Mouse (Mus musculus): ENCODE results near the gene Polr2a. TPM values are rescaled to one million over a fixed set of nuclear protein-coding genes. Genes with fewer than 3 reads are reported as not detected.
A peak's percentile ranks its signal among the peaks of the same experiment; 100 is the strongest.

The Polr2a gene
- total and polyA plus RNA-seq, 2 experiments from 2014 or later = 10.2 to 16.9 TPM

GRCm38 (mm10) chr11:69698574-69698973 is 59.9 kb downstream of the Polr2a start:
- TF ChIP-seq CTCF (IDR thresholded peaks at IDR 0.05) = peak; percentile 37
- no peaks in the 10 kb centered on the region for H3K36me3 ChIP-seq (ENCODE audit: insufficient read depth, low read length)
- H3K27me3 ChIP-seq (ENCODE audit: insufficient read depth, low read length) = no peaks in the 10 kb centered on the region
- DNase-seq (ENCODE audit: low spot score) (no peak), ATAC-seq (ENCODE audit: low FRiP score) (no peak)
- 74% methylated on average over 5 of the region's 5 CpGs for WGBS
- no peak overlapping the region for H3K9ac ChIP-seq (replicated peaks; ENCODE audit: low read length, poor library complexity, severe bottlenecking)
- no peaks in the 10 kb centered on the region for H3K9me3 ChIP-seq (ENCODE audit: low read length)
- H3K27ac ChIP-seq (ENCODE audit: low read depth, low read length) = no peak overlapping the region
- peaks cover 5% of the 10 kb centered on the region; the same call in 1 of the 2 replicates for H3K4me1 ChIP-seq (ENCODE audit: insufficient read depth, low read length)
- no peak overlapping the region for H3K4me2 ChIP-seq (ENCODE audit: low read depth, low read length, poor library complexity, severe bottlenecking)
- H3K4me3 ChIP-seq (ENCODE audit: low read depth, low read length) = no peak overlapping the region

- DNase-seq (ENCODE audit: low spot score) (no peak), ATAC-seq (ENCODE audit: low FRiP score) (no peak)
- Histone ChIP-seq H3K4me2 (ENCODE audit: low read depth, low read length, poor library complexity, severe bottlenecking) (no peak overlapping the region), H3K9ac (replicated peaks; ENCODE audit: low read length, poor library complexity, severe bottlenecking) (no peak overlapping the region), H3K4me3 (ENCODE audit: low read depth, low read length) (no peak overlapping the region), H3K9me3 (ENCODE audit: low read length) (no peaks in the 10 kb centered on the region), H3K27ac (ENCODE audit: low read depth, low read length) (no peak overlapping the region), H3K4me1 (ENCODE audit: insufficient read depth, low read length) (peaks cover 5% of the 10 kb centered on the region; the same call in 1 of the 2 replicates), H3K27me3 (ENCODE audit: insufficient read depth, low read length) (no peaks in the 10 kb centered on the region), H3K36me3 (ENCODE audit: insufficient read depth, low read length) (no peaks in the 10 kb centered on the region)
- TF ChIP-seq CTCF (IDR thresholded peaks at IDR 0.05) = no peak
- 89% methylated on average over 3 of the region's 3 CpGs for WGBS
These were observed 61.0 kb downstream of the Polr2a start for GRCm38 (mm10) chr11:69697396-69697795.

GRCm38 (mm10) chr11:69695361-69696181 is 62.9 kb downstream of the Polr2a start, which contains the start of the genes Tnfsf12 and Tnfsfm13:
TSS of gene Tnfsf12 (minus strand) at chr11:69695849.
TSS of gene Tnfsfm13 (minus strand) at chr11:69696098.
- H3K36me3 ChIP-seq (ENCODE audit: insufficient read depth, low read length) = no peaks in the 10 kb centered on the region
- peak within 1 kb of the TSS; percentile 73 for H3K9ac ChIP-seq (replicated peaks; ENCODE audit: low read length, poor library complexity, severe bottlenecking)
- H3K27me3 ChIP-seq (ENCODE audit: insufficient read depth, low read length) = no peaks in the 10 kb centered on the region
- H3K4me2 ChIP-seq (ENCODE audit: low read depth, low read length, poor library complexity, severe bottlenecking) = peak within 1 kb of the TSS; percentile 97
- H3K9me3 ChIP-seq (ENCODE audit: low read length) = no peaks in the 10 kb centered on the region
- H3K27ac ChIP-seq (ENCODE audit: low read depth, low read length) = 0 out of 2 replicates have a peak within 1 kb of the TSS, but pooled peaks have one; percentile 3
- peak; percentile 27; the same call in 1 of the 2 replicates for TF ChIP-seq CTCF (IDR thresholded peaks at IDR 0.05)
- peaks cover 5% of the 10 kb centered on the region; the same call in 1 of the 2 replicates for H3K4me1 ChIP-seq (ENCODE audit: insufficient read depth, low read length)
- peak within 1 kb of the TSS; percentile 45 for H3K4me3 ChIP-seq (ENCODE audit: low read depth, low read length)
- ATAC-seq (ENCODE audit: low FRiP score) (peak; percentile 56; the same call in 1 of the 2 replicates), DNase-seq (ENCODE audit: low spot score) (peak; percentile 20)
- WGBS = 2% methylated on average over 35 of the region's 41 CpGs

- H3K9ac ChIP-seq (replicated peaks; ENCODE audit: low read length, poor library complexity, severe bottlenecking) = peak overlapping the region; percentile 73
- no peaks in the 10 kb centered on the region for H3K9me3 ChIP-seq (ENCODE audit: low read length)
- 24% methylated on average over 6 of the region's 6 CpGs for WGBS
- no peaks in the 10 kb centered on the region for H3K36me3 ChIP-seq (ENCODE audit: insufficient read depth, low read length)
- DNase-seq (ENCODE audit: low spot score) = no peak
- H3K4me2 ChIP-seq (ENCODE audit: low read depth, low read length, poor library complexity, severe bottlenecking) = peak overlapping the region; percentile 97
- ATAC-seq (ENCODE audit: low FRiP score) = no peak
- no peaks in the 10 kb centered on the region for H3K27me3 ChIP-seq (ENCODE audit: insufficient read depth, low read length)
- no peak for TF ChIP-seq CTCF (IDR thresholded peaks at IDR 0.05)
- no peak overlapping the region for H3K27ac ChIP-seq (ENCODE audit: low read depth, low read length)
- peak overlapping the region; percentile 45; the same call in 1 of the 2 replicates for H3K4me3 ChIP-seq (ENCODE audit: low read depth, low read length)
- H3K4me1 ChIP-seq (ENCODE audit: insufficient read depth, low read length) = peaks cover 5% of the 10 kb centered on the region; the same call in 1 of the 2 replicates
These were observed 63.4 kb downstream of the Polr2a start for GRCm38 (mm10) chr11:69695046-69695360.

- peaks cover 5% of the 10 kb centered on the region; the same call in 1 of the 2 replicates for H3K4me1 ChIP-seq (ENCODE audit: insufficient read depth, low read length)
- DNase-seq (ENCODE audit: low spot score) = no peak
- no peaks in the 10 kb centered on the region for H3K27me3 ChIP-seq (ENCODE audit: insufficient read depth, low read length)
- TF ChIP-seq CTCF (IDR thresholded peaks at IDR 0.05) = no peak
- WGBS = 50% methylated on average over 11 of the region's 11 CpGs
- no peak overlapping the region for H3K9ac ChIP-seq (replicated peaks; ENCODE audit: low read length, poor library complexity, severe bottlenecking)
- H3K4me3 ChIP-seq (ENCODE audit: low read depth, low read length) = no peak overlapping the region
- no peak overlapping the region for H3K27ac ChIP-seq (ENCODE audit: low read depth, low read length)
- H3K36me3 ChIP-seq (ENCODE audit: insufficient read depth, low read length) = no peaks in the 10 kb centered on the region
- no peak overlapping the region for H3K4me2 ChIP-seq (ENCODE audit: low read depth, low read length, poor library complexity, severe bottlenecking)
- H3K9me3 ChIP-seq (ENCODE audit: low read length) = no peaks in the 10 kb centered on the region
- ATAC-seq (ENCODE audit: low FRiP score) = no peak
These were observed 64.9 kb downstream of the Polr2a start for GRCm38 (mm10) chr11:69693421-69693965.

- H3K27ac ChIP-seq (ENCODE audit: low read depth, low read length) = no peak overlapping the region
- no peak overlapping the region for H3K4me3 ChIP-seq (ENCODE audit: low read depth, low read length)
- TF ChIP-seq CTCF (IDR thresholded peaks at IDR 0.05) = no peak
- DNase-seq (ENCODE audit: low spot score) = no peak
- no peak for ATAC-seq (ENCODE audit: low FRiP score)
- no peak overlapping the region for H3K9ac ChIP-seq (replicated peaks; ENCODE audit: low read length, poor library complexity, severe bottlenecking)
- H3K4me2 ChIP-seq (ENCODE audit: low read depth, low read length, poor library complexity, severe bottlenecking) = no peak overlapping the region
- peaks cover 5% of the 10 kb centered on the region; the same call in 1 of the 2 replicates for H3K4me1 ChIP-seq (ENCODE audit: insufficient read depth, low read length)
- no peaks in the 10 kb centered on the region for H3K36me3 ChIP-seq (ENCODE audit: insufficient read depth, low read length)
- WGBS = 94% methylated on average over 6 of the region's 6 CpGs
- no peaks in the 10 kb centered on the region for H3K9me3 ChIP-seq (ENCODE audit: low read length)
- H3K27me3 ChIP-seq (ENCODE audit: insufficient read depth, low read length) = no peaks in the 10 kb centered on the region
These were observed 65.6 kb downstream of the Polr2a start for GRCm38 (mm10) chr11:69692863-69693262.

All from midbrain, postnatal 0 days (tissue).